Mouse (Mus musculus): Measurements from ENCODE around the gene Olfml2a. TPM values are rescaled to one million over a fixed set of nuclear protein-coding genes. Genes with fewer than 3 reads are reported as not detected.

The Olfml2a gene
- 2.4 and 2.7 TPM in 2 replicates for polyA plus RNA-seq (2015; fragmentation: Nextera tagmentation; extraction: Ambion mirVana)

- Histone ChIP-seq H3K9me3 (replicated peaks; ENCODE audit: low read length) (no peaks in the 10 kb centered on the region), H3K27ac (no peak within 1 kb of the TSS), H3K4me1 (replicated peaks; ENCODE audit: insufficient read depth, low read length) (peaks cover 7% of the 10 kb centered on the region; the same call in 1 of the 2 replicates), H3K9ac (ENCODE audit: low read depth, low read length) (peak within 1 kb of the TSS; percentile 31; the same call in 1 of the 2 replicates), H3K36me3 (ENCODE audit: insufficient read depth, low read length) (no peaks in the 10 kb centered on the region), H3K4me2 (ENCODE audit: low read length) (peak within 1 kb of the TSS; percentile 68), H3K27me3 (ENCODE audit: insufficient read depth, low read length) (no peaks in the 10 kb centered on the region), H3K4me3 (replicated peaks; ENCODE audit: low read depth, low read length) (peak within 1 kb of the TSS; percentile 34)
- peak; percentile 62; the same call in 1 of the 2 replicates for ATAC-seq (replicated peaks; ENCODE audit: low FRiP score, low read depth)
- peak; percentile 65 for TF ChIP-seq CTCF (IDR thresholded peaks at IDR 0.05; ENCODE audit: low read depth)
- WGBS = 12% methylated on average over 31 of the region's 32 CpGs
- peak; percentile 63 for DNase-seq (ENCODE audit: low spot score)
These were observed at the start of gene Olfml2a for GRCm38 (mm10) chr2:38931851-38932667. Gene Olfml2a, plus strand, starts transcription at chr2:38931978.

GRCm38 (mm10) chr2:38902866-38903265 is 28.9 kb upstream of the Olfml2a start:
- DNase-seq (ENCODE audit: low spot score) (no peak), ATAC-seq (replicated peaks; ENCODE audit: low FRiP score, low read depth) (no peak)
- no peaks in the 10 kb centered on the region for H3K4me1 ChIP-seq (replicated peaks; ENCODE audit: insufficient read depth, low read length)
- H3K9me3 ChIP-seq (replicated peaks; ENCODE audit: low read length) = no peaks in the 10 kb centered on the region
- H3K4me2 ChIP-seq (ENCODE audit: low read length) = no peak overlapping the region
- H3K36me3 ChIP-seq (ENCODE audit: insufficient read depth, low read length) = no peaks in the 10 kb centered on the region
- no peak overlapping the region for H3K4me3 ChIP-seq (replicated peaks; ENCODE audit: low read depth, low read length)
- no peak overlapping the region for H3K9ac ChIP-seq (ENCODE audit: low read depth, low read length)
- no peak for TF ChIP-seq CTCF (IDR thresholded peaks at IDR 0.05; ENCODE audit: low read depth)
- no peaks in the 10 kb centered on the region for H3K27me3 ChIP-seq (ENCODE audit: insufficient read depth, low read length)
- H3K27ac ChIP-seq = no peak overlapping the region

- Histone ChIP-seq H3K9ac (ENCODE audit: low read depth, low read length) (no peak overlapping the region), H3K4me3 (replicated peaks; ENCODE audit: low read depth, low read length) (no peak overlapping the region), H3K27me3 (ENCODE audit: insufficient read depth, low read length) (no peaks in the 10 kb centered on the region), H3K4me2 (ENCODE audit: low read length) (no peak overlapping the region), H3K9me3 (replicated peaks; ENCODE audit: low read length) (no peaks in the 10 kb centered on the region), H3K36me3 (ENCODE audit: insufficient read depth, low read length) (no peaks in the 10 kb centered on the region), H3K4me1 (replicated peaks; ENCODE audit: insufficient read depth, low read length) (no peaks in the 10 kb centered on the region), H3K27ac (no peak overlapping the region)
- ATAC-seq (replicated peaks; ENCODE audit: low FRiP score, low read depth) (no peak), DNase-seq (ENCODE audit: low spot score) (no peak)
- no peak for TF ChIP-seq CTCF (IDR thresholded peaks at IDR 0.05; ENCODE audit: low read depth)
- 95% methylated on average over 1 of the region's 1 CpGs for WGBS
These were observed 27.5 kb upstream of the Olfml2a start for GRCm38 (mm10) chr2:38904290-38904689.

- WGBS = 49% methylated on average over 5 of the region's 5 CpGs
- Histone ChIP-seq H3K4me1 (replicated peaks; ENCODE audit: insufficient read depth, low read length) (no peaks in the 10 kb centered on the region), H3K4me2 (ENCODE audit: low read length) (no peak overlapping the region), H3K4me3 (replicated peaks; ENCODE audit: low read depth, low read length) (no peak overlapping the region), H3K9ac (ENCODE audit: low read depth, low read length) (no peak overlapping the region), H3K36me3 (ENCODE audit: insufficient read depth, low read length) (no peaks in the 10 kb centered on the region), H3K27me3 (ENCODE audit: insufficient read depth, low read length) (no peaks in the 10 kb centered on the region), H3K27ac (no peak overlapping the region), H3K9me3 (replicated peaks; ENCODE audit: low read length) (no peaks in the 10 kb centered on the region)
- no peak for ATAC-seq (replicated peaks; ENCODE audit: low FRiP score, low read depth)
- no peak for DNase-seq (ENCODE audit: low spot score)
- no peak for TF ChIP-seq CTCF (IDR thresholded peaks at IDR 0.05; ENCODE audit: low read depth)
These were observed 25.7 kb upstream of the Olfml2a start for GRCm38 (mm10) chr2:38906097-38906496.

- 61% methylated on average over 1 of the region's 1 CpGs for WGBS
- no peak overlapping the region for H3K27ac ChIP-seq
- no peak overlapping the region for H3K4me2 ChIP-seq (ENCODE audit: low read length)
- no peak overlapping the region for H3K4me3 ChIP-seq (replicated peaks; ENCODE audit: low read depth, low read length)
- H3K4me1 ChIP-seq (replicated peaks; ENCODE audit: insufficient read depth, low read length) = no peaks in the 10 kb centered on the region
- ATAC-seq (replicated peaks; ENCODE audit: low FRiP score, low read depth) (no peak), DNase-seq (ENCODE audit: low spot score) (no peak)
- H3K9ac ChIP-seq (ENCODE audit: low read depth, low read length) = no peak overlapping the region
- no peaks in the 10 kb centered on the region for H3K27me3 ChIP-seq (ENCODE audit: insufficient read depth, low read length)
- no peaks in the 10 kb centered on the region for H3K36me3 ChIP-seq (ENCODE audit: insufficient read depth, low read length)
- no peak for TF ChIP-seq CTCF (IDR thresholded peaks at IDR 0.05; ENCODE audit: low read depth)
- H3K9me3 ChIP-seq (replicated peaks; ENCODE audit: low read length) = no peaks in the 10 kb centered on the region
These were observed 23.2 kb upstream of the Olfml2a start for GRCm38 (mm10) chr2:38908604-38909003.

GRCm38 (mm10) chr2:38914517-38914916 is 17.3 kb upstream of the Olfml2a start:
- no peak for DNase-seq (ENCODE audit: low spot score)
- H3K9me3 ChIP-seq (replicated peaks; ENCODE audit: low read length) = no peaks in the 10 kb centered on the region
- H3K4me2 ChIP-seq (ENCODE audit: low read length) = no peak overlapping the region
- H3K36me3 ChIP-seq (ENCODE audit: insufficient read depth, low read length) = no peaks in the 10 kb centered on the region
- ATAC-seq (replicated peaks; ENCODE audit: low FRiP score, low read depth) = no peak
- no peaks in the 10 kb centered on the region for H3K27me3 ChIP-seq (ENCODE audit: insufficient read depth, low read length)
- 0 out of 2 replicates have a peak, but pooled peaks cover 3% of the 10 kb centered on the region for H3K4me1 ChIP-seq (replicated peaks; ENCODE audit: insufficient read depth, low read length)
- H3K27ac ChIP-seq = no peak overlapping the region
- 41% methylated on average over 1 of the region's 1 CpGs for WGBS
- no peak overlapping the region for H3K4me3 ChIP-seq (replicated peaks; ENCODE audit: low read depth, low read length)
- H3K9ac ChIP-seq (ENCODE audit: low read depth, low read length) = no peak overlapping the region
- TF ChIP-seq CTCF (IDR thresholded peaks at IDR 0.05; ENCODE audit: low read depth) = no peak

Measured in kidney, postnatal 0 days (tissue).